Mouse (Mus musculus): ENCODE measurements around the gene Cacnb4.

DNA sequence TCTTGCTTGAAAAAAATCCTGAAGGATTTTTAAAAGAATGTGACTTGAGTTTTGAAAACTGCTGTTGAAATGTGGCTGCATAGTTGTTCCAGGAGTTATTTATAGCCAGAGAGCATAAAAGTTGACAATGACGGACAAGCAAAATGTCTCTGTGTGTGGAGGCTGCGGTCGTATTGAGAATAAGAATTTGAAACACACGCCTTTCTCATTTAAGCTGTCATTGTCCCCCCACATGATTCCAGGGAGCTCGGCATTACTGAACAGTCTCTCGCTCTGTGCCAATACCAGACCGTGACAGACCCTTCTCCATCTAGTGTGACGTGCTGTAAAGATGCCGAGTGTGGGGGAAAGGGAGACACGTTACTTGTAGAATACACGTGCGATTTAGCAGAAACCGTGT, 183.8 kb downstream of the Cacnb4 start:
- TF ChIP-seq CTCF (IDR thresholded peaks at IDR 0.05; ENCODE audit: control insufficient read depth, insufficient read depth, insufficient replicate concordance, low read depth, low read length) (no peak), POLR2A (IDR thresholded peaks at IDR 0.05; ENCODE audit: control insufficient read depth, low read depth, low read length) (no peak)
